8 mouse cellular contexts compared by ENCODE assay signal in genomic region chr1:82724339-82725025, GRCm38 (mm10). TPM values are rescaled to one million over a fixed set of nuclear protein-coding genes. Genes with fewer than 3 reads are reported as not detected.
DNase-seq lines count a peak whose midpoint lies in the region; ATAC-seq and TF ChIP-seq lines count a peak whose summit lies in the region.

Gene Mff (plus strand): TSS chr1:82724890.

- intact Hi-C loops in heart, postnatal 10 days (cut with DNase I): loop anchor here (10.0 kb wide), 1 partner anchor 410 kb away; the partner anchor contains the start of gene Rhbdd1

- peak within 1 kb of the TSS; percentile 95 for H3K9ac ChIP-seq in ES-Bruce4 (ENCODE audit: low read depth, poor library complexity, severe bottlenecking)
- peak within 1 kb of the TSS; percentile 96 for H3K9ac ChIP-seq in forebrain, embryonic 13.5 days
- peak within 1 kb of the TSS; percentile 97 for H3K9ac ChIP-seq in liver, postnatal 0 days (replicated peaks)
- H3K9ac ChIP-seq in neural tube, embryonic 14.5 days (replicated peaks; ENCODE audit: low read depth, low read length): peak within 1 kb of the TSS; percentile 80

- H3K27ac ChIP-seq in ES-Bruce4 (ENCODE audit: insufficient read depth, low read length): no peak within 1 kb of the TSS
- H3K27ac ChIP-seq in forebrain, embryonic 13.5 days: peak within 1 kb of the TSS; percentile 51; the same call in 1 of the 2 replicates
- H3K27ac ChIP-seq in liver, postnatal 0 days (ENCODE audit: low read depth): peak within 1 kb of the TSS; percentile 97
- peak within 1 kb of the TSS; percentile 66 for H3K27ac ChIP-seq in neural tube, embryonic 14.5 days (ENCODE audit: low read depth, low read length)

- H3K4me3 ChIP-seq in ES-Bruce4 (ENCODE audit: low read depth, low read length): peak within 1 kb of the TSS; percentile 88
- peak within 1 kb of the TSS; percentile 92 for H3K4me3 ChIP-seq in forebrain, embryonic 13.5 days
- H3K4me3 ChIP-seq in liver, postnatal 0 days (ENCODE audit: low read depth, low read length): peak within 1 kb of the TSS; percentile 92
- H3K4me3 ChIP-seq in neural tube, embryonic 14.5 days (ENCODE audit: low read depth, low read length): peak within 1 kb of the TSS; percentile 66

- H3K4me1 ChIP-seq in ES-Bruce4 (ENCODE audit: control insufficient read depth, insufficient read depth, low read length): no peaks in the 10 kb centered on the region
- H3K4me1 ChIP-seq in forebrain, embryonic 13.5 days: peaks cover 12% of the 10 kb centered on the region
- peaks cover 16% of the 10 kb centered on the region for H3K4me1 ChIP-seq in liver, postnatal 0 days (ENCODE audit: insufficient read depth)
- H3K4me1 ChIP-seq in neural tube, embryonic 14.5 days (ENCODE audit: control insufficient read depth, insufficient read depth, low read length): peaks cover 8% of the 10 kb centered on the region; the same call in 1 of the 2 replicates

- peaks cover 4% of the 10 kb centered on the region for H3K36me3 ChIP-seq in ES-Bruce4 (ENCODE audit: control insufficient read depth, insufficient read depth, low read length, poor library complexity, severe bottlenecking)
- peaks cover 12% of the 10 kb centered on the region for H3K36me3 ChIP-seq in forebrain, embryonic 13.5 days (ENCODE audit: poor library complexity, severe bottlenecking)
- peaks cover 15% of the 10 kb centered on the region for H3K36me3 ChIP-seq in liver, postnatal 0 days (replicated peaks; ENCODE audit: insufficient read depth, low read length)
- H3K36me3 ChIP-seq in neural tube, embryonic 14.5 days (ENCODE audit: control insufficient read depth, insufficient read depth, low read length): peaks cover 8% of the 10 kb centered on the region; the same call in 1 of the 2 replicates

- no peak for TF ChIP-seq CTCF in ES-Bruce4 (IDR thresholded peaks at IDR 0.05; ENCODE audit: low read depth, low read length)
- TF ChIP-seq CTCF in liver, postnatal 0 days (IDR thresholded peaks at IDR 0.05; ENCODE audit: low read depth): no peak

- peak; percentile 76 for TF ChIP-seq EP300 in ES-Bruce4 (IDR thresholded peaks at IDR 0.05; ENCODE audit: insufficient read depth, low read depth, low read length)
- TF ChIP-seq EP300 in liver, postnatal 0 days (IDR thresholded peaks at IDR 0.05; ENCODE audit: low read depth): no peak; the same call in 1 of the 2 replicates

- peak; percentile 98 for ATAC-seq in cerebellum, adult (ENCODE audit: insufficient number of reproducible peaks, low FRiP score, low TSS enrichment)
- peak; percentile 99 for ATAC-seq in forebrain, embryonic 13.5 days
- ATAC-seq in liver, postnatal 0 days: peak; percentile 99
- peak; percentile 100 for ATAC-seq in neural tube, embryonic 14.5 days (ENCODE audit: low read depth)

- no peak for TF ChIP-seq POLR2A in ES-Bruce4 (IDR thresholded peaks at IDR 0.05; ENCODE audit: insufficient read depth, low read length)

- DNase-seq in heart, postnatal 10 days: peak; percentile 97 to 98
- DNase-seq in large intestine, adult 2 months (ENCODE audit: low read depth, low spot score): peak; percentile 94
- DNase-seq in liver, postnatal 0 days: peak; percentile 94
- DNase-seq in testis, postnatal 10 days (ENCODE audit: low spot score): peak; percentile 91

- no peaks in the 10 kb centered on the region for H3K27me3 ChIP-seq in ES-Bruce4 (ENCODE audit: control insufficient read depth, insufficient read depth, low read length, poor library complexity, severe bottlenecking)
- H3K27me3 ChIP-seq in forebrain, embryonic 13.5 days: peaks cover 27% of the 10 kb centered on the region
- 0 out of 2 replicates have a peak, but pooled peaks cover 3% of the 10 kb centered on the region for H3K27me3 ChIP-seq in liver, postnatal 0 days (ENCODE audit: insufficient read depth, low read length)
- H3K27me3 ChIP-seq in neural tube, embryonic 14.5 days (ENCODE audit: control insufficient read depth, insufficient read depth, low read length): no peaks in the 10 kb centered on the region

- H3K9me3 ChIP-seq in ES-Bruce4 (replicated peaks; ENCODE audit: control insufficient read depth, insufficient read depth, low read length, poor library complexity, severe bottlenecking): no peaks in the 10 kb centered on the region
- no peaks in the 10 kb centered on the region for H3K9me3 ChIP-seq in forebrain, embryonic 13.5 days (replicated peaks)
- no peaks in the 10 kb centered on the region for H3K9me3 ChIP-seq in liver, postnatal 0 days (ENCODE audit: low read length)
- H3K9me3 ChIP-seq in neural tube, embryonic 14.5 days (ENCODE audit: control insufficient read depth, low read length): no peaks in the 10 kb centered on the region

- WGBS in forebrain, embryonic 13.5 days: 10% methylated on average over 38 of the region's 38 CpGs
- 8% methylated on average over 38 of the region's 38 CpGs for WGBS in large intestine, adult 2 months
- 8% methylated on average over 38 of the region's 38 CpGs for WGBS in liver, postnatal 0 days (ENCODE audit: insufficient replicate concordance)
- 10% methylated on average over 38 of the region's 38 CpGs for WGBS in neural tube, embryonic 14.5 days

- H3K4me2 ChIP-seq in forebrain, embryonic 13.5 days: peak within 1 kb of the TSS; percentile 95
- peak within 1 kb of the TSS; percentile 81 for H3K4me2 ChIP-seq in liver, postnatal 0 days (ENCODE audit: low read depth, low read length)
- peak within 1 kb of the TSS; percentile 69 for H3K4me2 ChIP-seq in neural tube, embryonic 14.5 days (ENCODE audit: low read depth, low read length)

RNA-seq across cellular contexts. Expression of gene Mff, which starts in this region (rescaled TPM):
- polyA plus RNA-seq in ES-Bruce4 (2011; ENCODE audit: insufficient read depth, insufficient read length, low read depth, missing spikeins): 157 and 170 TPM in 2 replicates
- polyA plus RNA-seq in forebrain, embryonic 13.5 days (2015; fragmentation: Nextera tagmentation; extraction: Ambion mirVana): 336 and 349 TPM in 2 replicates
- 100 to 1,000 TPM; 203 to 210 TPM for total RNA-seq in heart, postnatal 10 days (2021)
- polyA plus RNA-seq in large intestine, adult 2 months (2012; rRNA removed): 30.8 and 40.5 TPM in 2 replicates
- polyA plus RNA-seq in liver, postnatal 0 days (2015; fragmentation: Nextera tagmentation; extraction: Ambion mirVana): 125 and 130 TPM in 2 replicates
- polyA plus RNA-seq in neural tube, embryonic 14.5 days (2014; fragmentation: Nextera tagmentation; extraction: Ambion mirVana): 451 and 460 TPM in 2 replicates
